Mouse (Mus musculus): ENCODE results near the gene Ppp4r4.

DNA sequence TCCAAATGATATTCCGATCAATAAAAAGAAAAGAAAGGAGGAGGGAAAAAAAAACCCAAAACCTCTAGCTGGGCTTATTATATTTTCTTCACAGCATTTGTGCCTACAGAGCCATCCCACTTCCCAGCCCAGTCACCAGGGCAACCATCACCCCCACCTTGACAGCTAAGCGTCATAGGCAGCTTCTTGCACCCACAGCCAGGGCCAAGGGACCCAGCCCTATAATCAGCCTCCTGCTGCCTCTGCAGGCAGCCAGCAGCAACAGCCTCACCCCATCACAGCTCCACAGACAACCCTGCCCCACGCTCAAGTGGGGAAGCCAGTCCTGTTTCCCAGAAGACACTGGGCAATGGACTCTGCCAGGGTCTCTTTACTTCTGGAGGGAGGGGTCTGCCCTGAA lies 17.7 kb upstream of the Ppp4r4 start:
- no peak for TF ChIP-seq POLR2A (IDR thresholded peaks at IDR 0.05; ENCODE audit: extremely low read depth, insufficient read depth, low read length)
- no peak for TF ChIP-seq CTCF (IDR thresholded peaks at IDR 0.05; ENCODE audit: extremely low read depth, insufficient read depth, low read length)

Measured in cortical plate, adult 2 months (tissue).